Mouse (Mus musculus) kidney, postnatal 14 days (tissue): Measurements from ENCODE around the gene Ttc3.
A peak's percentile ranks its signal among the peaks of the same experiment; 100 is the strongest.
"Not testable (repeated sequence)": the region's sequence is repeated elsewhere in the genome, so short reads cannot be mapped to it uniquely, and the experiment has no call there.

ENCODE experiments used
- DNase-seq: peaks from one replicate; pipeline ENCODE4 v3.0.0; 2022; ENCODE audit warnings: mixed read lengths

Ttc3 gene

GRCm38 (mm10) chr16:94436801-94437200, 66.4 kb downstream of the Ttc3 start:
- DNase-seq: no peak

GRCm38 (mm10) chr16:94441361-94441760, 70.9 kb downstream of the Ttc3 start:
- DNase-seq: no peak

GRCm38 (mm10) chr16:94449151-94449550, 78.7 kb downstream of the Ttc3 start:
- DNase-seq: no peak

- DNase-seq: no peak
Measured at GRCm38 (mm10) chr16:94449632-94450031, 79.2 kb downstream of the Ttc3 start.

GRCm38 (mm10) chr16:94451545-94452488, 81.4 kb downstream of the Ttc3 start:
- DNase-seq: no peak

GRCm38 (mm10) chr16:94452768-94453167, 82.3 kb downstream of the Ttc3 start:
- DNase-seq: no peak

- no peak for DNase-seq
Measured at GRCm38 (mm10) chr16:94454146-94454545, 83.7 kb downstream of the Ttc3 start.

GRCm38 (mm10) chr16:94464067-94464466, 93.6 kb downstream of the Ttc3 start:
- no peak for DNase-seq

GRCm38 (mm10) chr16:94465900-94466299, 95.5 kb downstream of the Ttc3 start:
- DNase-seq: no peak

- not testable (repeated sequence) for DNase-seq
Measured at GRCm38 (mm10) chr16:94466317-94466716, 95.9 kb downstream of the Ttc3 start.

GRCm38 (mm10) chr16:94467337-94468055, 97.1 kb downstream of the Ttc3 start:
- DNase-seq: no peak

GRCm38 (mm10) chr16:94468391-94468790, 98.0 kb downstream of the Ttc3 start:
- no peak for DNase-seq

- DNase-seq: peak; percentile 26
Measured at GRCm38 (mm10) chr16:94472515-94472951, 102.1 kb downstream of the Ttc3 start.

GRCm38 (mm10) chr16:94473086-94473822, 102.8 kb downstream of the Ttc3 start:
- DNase-seq: no peak

GRCm38 (mm10) chr16:94484752-94485535, 114.5 kb downstream of the Ttc3 start:
- DNase-seq: no peak

- no peak for DNase-seq
Measured at GRCm38 (mm10) chr16:94487341-94487740, 116.9 kb downstream of the Ttc3 start.

GRCm38 (mm10) chr16:94489326-94489725, 118.9 kb downstream of the Ttc3 start:
- DNase-seq: no peak

- not testable (repeated sequence) for DNase-seq
Measured at GRCm38 (mm10) chr16:94497176-94497575, 126.8 kb downstream of the Ttc3 start.

- DNase-seq: peak; percentile 54
Measured at GRCm38 (mm10) chr16:94497911-94498310, 127.5 kb downstream of the Ttc3 start.

GRCm38 (mm10) chr16:94504192-94504591, 133.8 kb downstream of the Ttc3 start:
- DNase-seq: no peak

- DNase-seq: no peak
Measured at GRCm38 (mm10) chr16:94507071-94507470, 136.7 kb downstream of the Ttc3 start.

GRCm38 (mm10) chr16:94508769-94509168, 138.4 kb downstream of the Ttc3 start:
- no peak for DNase-seq
